ENCODE assay signal across 8 mouse cellular contexts in the genomic region with DNA sequence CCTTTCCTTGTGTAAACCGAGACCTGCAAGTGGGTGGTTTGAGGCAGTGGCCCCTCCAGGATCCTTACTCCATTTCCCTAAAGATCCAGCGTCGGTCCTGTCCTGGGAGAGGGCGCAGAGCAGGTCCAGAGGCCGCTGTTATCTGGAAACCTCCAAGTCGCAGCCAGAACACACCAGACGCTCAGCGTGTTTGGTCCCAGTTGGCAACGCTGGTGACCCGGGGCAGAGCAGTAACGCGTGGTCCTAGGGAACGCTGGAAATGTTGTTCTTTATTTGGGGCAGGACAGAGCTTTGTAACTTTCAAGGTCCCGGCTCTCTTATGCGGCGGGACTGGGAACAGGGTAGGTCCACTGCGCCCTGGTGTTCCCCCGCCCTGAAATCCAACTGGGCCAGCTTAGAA. TPM values are rescaled to one million over a fixed set of nuclear protein-coding genes. Genes with fewer than 3 reads are reported as not detected.
A peak's percentile ranks its signal among the peaks of the same experiment; 100 is the strongest.
DNase-seq lines count a peak whose midpoint lies in the region; ATAC-seq and TF ChIP-seq lines count a peak whose summit lies in the region.

No protein-coding gene starts in this region.

- 2% methylated on average over 18 of the region's 18 CpGs for WGBS in limb, embryonic 11.5 days
- 23% methylated on average over 18 of the region's 18 CpGs for WGBS in olfactory bulb, adult 2 months

- peaks cover 19% of the 10 kb centered on the region for H3K27me3 ChIP-seq in limb, embryonic 11.5 days (ENCODE audit: control insufficient read depth, insufficient read depth, low read length)

- H3K4me2 ChIP-seq in limb, embryonic 11.5 days (ENCODE audit: low read depth, severe bottlenecking): peak overlapping the region; percentile 94

- H3K9me3 ChIP-seq in limb, embryonic 11.5 days (ENCODE audit: control insufficient read depth, low read length): no peaks in the 10 kb centered on the region

- DNase-seq in cerebellum, postnatal 10 days: peak; percentile 20 to 30
- DNase-seq in cerebellum, postnatal 14 days: no peak
- peak; percentile 36 for DNase-seq in thymus, postnatal 4 days
- no peak for DNase-seq in thymus, postnatal 14 days
- peak; percentile 63 for DNase-seq in limb, embryonic 11.5 days (ENCODE audit: low spot score)
- no peak for DNase-seq in natural killer cell, adult 2 months (ENCODE audit: low spot score in 2 of 2)
- DNase-seq in urinary bladder, adult 2 months (ENCODE audit: low spot score): no peak

- no peaks in the 10 kb centered on the region for H3K36me3 ChIP-seq in limb, embryonic 11.5 days (ENCODE audit: control insufficient read depth, insufficient read depth, low read length)

- H3K9ac ChIP-seq in limb, embryonic 11.5 days (ENCODE audit: low read length): peak overlapping the region; percentile 80

- H3K27ac ChIP-seq in limb, embryonic 11.5 days (replicated peaks; ENCODE audit: low read depth, low read length): no peak overlapping the region
- H3K27ac ChIP-seq in olfactory bulb, adult 2 months (ENCODE audit: insufficient read depth, low read depth, low read length): no peak overlapping the region

- TF ChIP-seq CTCF in olfactory bulb, adult 2 months (IDR thresholded peaks at IDR 0.05; ENCODE audit: insufficient read depth, low read depth, low read length): no peak

- ATAC-seq in limb, embryonic 11.5 days (ENCODE audit: insufficient number of reproducible peaks, low FRiP score, low TSS enrichment, low read depth): no peak

- TF ChIP-seq POLR2A in olfactory bulb, adult 2 months (IDR thresholded peaks at IDR 0.05; ENCODE audit: insufficient read depth, low read depth, low read length): no peak

- H3K4me1 ChIP-seq in limb, embryonic 11.5 days (ENCODE audit: control insufficient read depth, insufficient read depth, low read length): peaks cover 14% of the 10 kb centered on the region
- peaks cover 24% of the 10 kb centered on the region for H3K4me1 ChIP-seq in olfactory bulb, adult 2 months (ENCODE audit: control insufficient read depth, insufficient read depth, low read length)

- H3K4me3 ChIP-seq in limb, embryonic 11.5 days (ENCODE audit: low read depth, low read length): peak overlapping the region; percentile 81
- H3K4me3 ChIP-seq in olfactory bulb, adult 2 months (ENCODE audit: insufficient read depth, low read depth, low read length): peak overlapping the region; percentile 66

RNA-seq across cellular contexts. Expression of gene Tmem63a, which starts 0.4 kb away (rescaled TPM):
- 5.6 and 6.1 TPM in 2 replicates for polyA plus RNA-seq in limb, embryonic 11.5 days (2014; fragmentation: Nextera tagmentation; extraction: Ambion mirVana)
- not detected in 2 replicates for polyA plus RNA-seq in olfactory bulb, adult 2 months (2012; ENCODE audit: insufficient read depth, insufficient read length, low replicate concordance, missing spikeins)
- polyA plus RNA-seq in urinary bladder, adult 2 months (2012; rRNA removed): 72.8 and 80.0 TPM in 2 replicates

RNA-seq across cellular contexts. Expression of gene Lefty1, which starts 6.9 kb away (rescaled TPM):
- 0.12 and 1.4 TPM in 2 replicates for polyA plus RNA-seq in limb, embryonic 11.5 days (2014; fragmentation: Nextera tagmentation; extraction: Ambion mirVana)
- polyA plus RNA-seq in olfactory bulb, adult 2 months (2012; ENCODE audit: insufficient read depth, insufficient read length, low replicate concordance, missing spikeins): not detected in 2 replicates
- 27.3 and 32.8 TPM in 2 replicates for polyA plus RNA-seq in urinary bladder, adult 2 months (2012; rRNA removed)

RNA-seq across cellular contexts. Expression of gene Pycr2, which starts 37.6 kb away (rescaled TPM):
- polyA plus RNA-seq in limb, embryonic 11.5 days (2014; fragmentation: Nextera tagmentation; extraction: Ambion mirVana): 120 and 137 TPM in 2 replicates
- not detected in 2 replicates for polyA plus RNA-seq in olfactory bulb, adult 2 months (2012; ENCODE audit: insufficient read depth, insufficient read length, low replicate concordance, missing spikeins)
- 34.1 and 46.5 TPM in 2 replicates for polyA plus RNA-seq in urinary bladder, adult 2 months (2012; rRNA removed)

RNA-seq across cellular contexts. Expression of gene Lefty2, which starts 48.8 kb away (rescaled TPM):
- 0.08 TPM in 1 of 2 replicates, not detected in the other for polyA plus RNA-seq in limb, embryonic 11.5 days (2014; fragmentation: Nextera tagmentation; extraction: Ambion mirVana)
- polyA plus RNA-seq in olfactory bulb, adult 2 months (2012; ENCODE audit: insufficient read depth, insufficient read length, low replicate concordance, missing spikeins): not detected in 2 replicates
- 0.29 and 0.44 TPM in 2 replicates for polyA plus RNA-seq in urinary bladder, adult 2 months (2012; rRNA removed)

Comparison
In these comparisons a context has a peak if more than half of its experiments do, and no peak if none do; other contexts are left out.
1. DNase-seq: peak in cerebellum, postnatal 10 days (2 of 2), thymus, postnatal 4 days (single experiment) and limb, embryonic 11.5 days (single experiment); none in cerebellum, postnatal 14 days (0 of 2), thymus, postnatal 14 days (single experiment), natural killer cell, adult 2 months (0 of 2) and urinary bladder, adult 2 months (single experiment).
2. RNA of gene Tmem63a, which starts 0.4 kb away (polyA plus RNA-seq): 72.8 to 80.0 TPM in urinary bladder, adult 2 months; 5.6 to 6.1 TPM in limb, embryonic 11.5 days and not detected in olfactory bulb, adult 2 months; every median in the first group is over 10 times any median in the second.
3. RNA of gene Lefty1, which starts 6.9 kb away (polyA plus RNA-seq): 27.3 to 32.8 TPM in urinary bladder, adult 2 months; 0.12 to 1.4 TPM in limb, embryonic 11.5 days and not detected in olfactory bulb, adult 2 months; every median in the first group is over 10 times any median in the second.